Comparison of ENCODE assay signal across 22 mouse cellular contexts in the genomic region with DNA sequence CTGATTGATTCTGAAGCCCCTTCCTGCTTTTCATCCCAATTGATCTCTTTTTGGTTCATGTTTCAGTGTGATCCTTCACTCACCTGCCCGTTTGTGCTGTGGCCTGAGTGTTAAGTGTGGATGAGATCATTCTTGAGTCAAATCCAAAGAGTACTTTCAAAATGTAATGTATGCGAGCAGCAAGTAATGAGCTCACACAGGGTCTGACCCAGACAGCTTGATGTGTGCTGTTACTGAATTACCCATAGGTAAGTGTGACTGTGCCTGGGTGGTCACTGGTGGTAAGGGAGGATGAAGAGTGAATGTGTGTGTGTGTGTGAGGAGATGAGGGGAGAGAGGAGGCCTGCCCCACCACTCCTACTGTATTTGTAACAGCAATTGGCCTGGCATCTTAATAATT.
"Had no signal": no experiment of that assay in that cellular context is flagged by ENCODE, and none has a peak within 500 bp of the region (broad histone marks: within the 10 kb centered on the region; RNA-seq: fewer than 3 reads in every experiment).

No protein-coding gene starts in this region.

- H3K27ac ChIP-seq: left cerebral cortex, adult 2 months; limb, embryonic 12.5 days; liver, embryonic 12.5 days; liver, embryonic 15.5 days; lung, embryonic 15.5 days; midbrain, embryonic 10.5 days; stomach, embryonic 15.5 days had no signal

- H3K4me1 ChIP-seq: limb, embryonic 12.5 days; liver, embryonic 12.5 days; liver, embryonic 15.5 days; lung, embryonic 15.5 days; megakaryocyte, embryonic 14.5 days; midbrain, embryonic 10.5 days; stomach, embryonic 15.5 days had no signal

- H3K9me3 ChIP-seq: limb, embryonic 12.5 days; liver, embryonic 12.5 days; liver, embryonic 15.5 days; lung, embryonic 15.5 days; megakaryocyte, embryonic 14.5 days; midbrain, embryonic 10.5 days; stomach, embryonic 15.5 days had no signal

- H3K36me3 ChIP-seq: limb, embryonic 12.5 days; liver, embryonic 12.5 days; liver, embryonic 15.5 days; lung, embryonic 15.5 days; midbrain, embryonic 10.5 days; stomach, embryonic 15.5 days had no signal

- H3K9ac ChIP-seq: limb, embryonic 12.5 days; liver, embryonic 12.5 days; liver, embryonic 15.5 days; lung, embryonic 15.5 days; stomach, embryonic 15.5 days had no signal

- ATAC-seq: liver, embryonic 12.5 days had no signal

- DNase-seq: kidney, adult 11 months; kidney, adult 8-10 months; kidney, postnatal 10 days; kidney, postnatal 36 days; layer of hippocampus, postnatal 36 days; liver; lung, adult 18-20 months; lung, postnatal 10 days; lung, postnatal 36 days; midbrain, embryonic 14.5 days; retina, postnatal 1 day; right cerebral cortex, postnatal 25 days; spleen, adult 18-20 months; thymus, postnatal 25 days had no signal

- H3K4me3 ChIP-seq: left cerebral cortex, adult 2 months; limb, embryonic 12.5 days; liver, embryonic 12.5 days; liver, embryonic 15.5 days; lung, embryonic 15.5 days; megakaryocyte, embryonic 14.5 days; midbrain, embryonic 10.5 days; stomach, embryonic 15.5 days had no signal

- H3K4me2 ChIP-seq: limb, embryonic 12.5 days; liver, embryonic 12.5 days; liver, embryonic 15.5 days; lung, embryonic 15.5 days; stomach, embryonic 15.5 days had no signal

- H3K27me3 ChIP-seq: limb, embryonic 12.5 days; liver, embryonic 12.5 days; liver, embryonic 15.5 days; lung, embryonic 15.5 days; megakaryocyte, embryonic 14.5 days; stomach, embryonic 15.5 days had no signal
